Mouse (Mus musculus): ENCODE measurements at regions not wholly inside any gene's neighbourhood (a gene's known extent, or its start where the extent isn't known, plus 50 kb on each side); places are given as distances from the start of the nearest gene placed in this dataset.

- Histone ChIP-seq H3K9ac (ENCODE audit: low read depth, low read length, severe bottlenecking) (no peak overlapping the region), H3K4me1 (ENCODE audit: control insufficient read depth, insufficient read depth, low read length) (no peaks in the 10 kb centered on the region), H3K27me3 (ENCODE audit: control insufficient read depth, insufficient read depth, low read length) (no peaks in the 10 kb centered on the region), H3K36me3 (ENCODE audit: control insufficient read depth, insufficient read depth, low read length) (no peaks in the 10 kb centered on the region), H3K27ac (replicated peaks; ENCODE audit: low read depth, low read length) (no peak overlapping the region), H3K9me3 (ENCODE audit: control insufficient read depth, low read length) (no peaks in the 10 kb centered on the region), H3K4me2 (replicated peaks; ENCODE audit: low read depth, low read length, severe bottlenecking) (no peak overlapping the region), H3K4me3 (replicated peaks; ENCODE audit: low read length) (no peak overlapping the region)
- DNase-seq (ENCODE audit: low spot score) (no peak), ATAC-seq (ENCODE audit: low FRiP score, low read depth) (no peak)
- TF ChIP-seq POLR2A (IDR thresholded peaks at IDR 0.05; ENCODE audit: borderline replicate concordance, extremely low read depth, insufficient read depth, insufficient read length): no peak
- WGBS: 77% methylated on average over 5 of the region's 5 CpGs
Measured at GRCm38 (mm10) chr13:99632706-99633105, 116.4 kb upstream of the Map1b start.

- Histone ChIP-seq H3K4me3 (replicated peaks; ENCODE audit: low read length) (no peak overlapping the region), H3K27me3 (ENCODE audit: control insufficient read depth, insufficient read depth, low read length) (no peaks in the 10 kb centered on the region), H3K36me3 (ENCODE audit: control insufficient read depth, insufficient read depth, low read length) (no peaks in the 10 kb centered on the region), H3K4me2 (replicated peaks; ENCODE audit: low read depth, low read length, severe bottlenecking) (no peak overlapping the region), H3K9me3 (ENCODE audit: control insufficient read depth, low read length) (no peaks in the 10 kb centered on the region), H3K27ac (replicated peaks; ENCODE audit: low read depth, low read length) (no peak overlapping the region), H3K9ac (ENCODE audit: low read depth, low read length, severe bottlenecking) (no peak overlapping the region), H3K4me1 (ENCODE audit: control insufficient read depth, insufficient read depth, low read length) (no peaks in the 10 kb centered on the region)
- no peak for DNase-seq (ENCODE audit: low spot score)
- ATAC-seq (ENCODE audit: low FRiP score, low read depth): no peak
- no peak for TF ChIP-seq POLR2A (IDR thresholded peaks at IDR 0.05; ENCODE audit: borderline replicate concordance, extremely low read depth, insufficient read depth, insufficient read length)
- WGBS: 74% methylated on average over 3 of the region's 3 CpGs
Measured at GRCm38 (mm10) chr13:99630800-99631199, 114.5 kb upstream of the Map1b start.

DNA sequence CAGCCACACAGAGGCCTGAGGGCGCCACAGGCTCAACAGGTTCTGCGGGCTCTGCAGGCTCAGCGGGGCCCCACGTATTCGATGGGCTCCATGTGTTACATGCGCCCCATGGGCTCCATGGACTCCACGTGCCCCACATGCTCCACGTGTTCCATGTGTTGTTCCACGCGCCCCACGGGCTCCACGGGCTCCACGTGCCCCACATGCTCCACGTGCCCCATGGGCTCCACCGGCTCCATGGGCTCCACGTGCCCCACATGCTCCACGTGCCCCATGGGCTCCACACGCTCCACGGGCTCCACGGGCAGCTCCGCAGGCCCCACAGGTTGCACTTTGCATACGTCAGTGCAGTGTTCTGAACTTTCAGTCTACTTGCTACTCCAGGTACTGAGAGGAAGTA, 114.0 kb upstream of the Map1b start:
- ATAC-seq (ENCODE audit: low FRiP score, low read depth) (no peak), DNase-seq (ENCODE audit: low spot score) (no peak)
- Histone ChIP-seq H3K27ac (replicated peaks; ENCODE audit: low read depth, low read length) (no peak overlapping the region), H3K36me3 (ENCODE audit: control insufficient read depth, insufficient read depth, low read length) (no peaks in the 10 kb centered on the region), H3K9me3 (ENCODE audit: control insufficient read depth, low read length) (no peaks in the 10 kb centered on the region), H3K27me3 (ENCODE audit: control insufficient read depth, insufficient read depth, low read length) (no peaks in the 10 kb centered on the region), H3K4me1 (ENCODE audit: control insufficient read depth, insufficient read depth, low read length) (no peaks in the 10 kb centered on the region), H3K9ac (ENCODE audit: low read depth, low read length, severe bottlenecking) (no peak overlapping the region), H3K4me2 (replicated peaks; ENCODE audit: low read depth, low read length, severe bottlenecking) (no peak overlapping the region), H3K4me3 (replicated peaks; ENCODE audit: low read length) (no peak overlapping the region)
- 87% methylated on average over 18 of the region's 22 CpGs for WGBS
- no peak for TF ChIP-seq POLR2A (IDR thresholded peaks at IDR 0.05; ENCODE audit: borderline replicate concordance, extremely low read depth, insufficient read depth, insufficient read length)

- H3K9ac ChIP-seq (ENCODE audit: low read depth, low read length, severe bottlenecking): no peak overlapping the region
- no peaks in the 10 kb centered on the region for H3K9me3 ChIP-seq (ENCODE audit: control insufficient read depth, low read length)
- no peak overlapping the region for H3K27ac ChIP-seq (replicated peaks; ENCODE audit: low read depth, low read length)
- DNase-seq (ENCODE audit: low spot score) (peak; percentile 38), ATAC-seq (ENCODE audit: low FRiP score, low read depth) (peak; percentile 50; the same call in 1 of the 2 replicates)
- no peaks in the 10 kb centered on the region for H3K27me3 ChIP-seq (ENCODE audit: control insufficient read depth, insufficient read depth, low read length)
- no peaks in the 10 kb centered on the region for H3K36me3 ChIP-seq (ENCODE audit: control insufficient read depth, insufficient read depth, low read length)
- WGBS: 41% methylated on average over 4 of the region's 4 CpGs
- no peaks in the 10 kb centered on the region for H3K4me1 ChIP-seq (ENCODE audit: control insufficient read depth, insufficient read depth, low read length)
- no peak for TF ChIP-seq POLR2A (IDR thresholded peaks at IDR 0.05; ENCODE audit: borderline replicate concordance, extremely low read depth, insufficient read depth, insufficient read length)
- no peak overlapping the region for H3K4me3 ChIP-seq (replicated peaks; ENCODE audit: low read length)
- no peak overlapping the region for H3K4me2 ChIP-seq (replicated peaks; ENCODE audit: low read depth, low read length, severe bottlenecking)
Measured at GRCm38 (mm10) chr13:99625196-99625595, 108.9 kb upstream of the Map1b start.

- no peak overlapping the region for H3K9ac ChIP-seq (ENCODE audit: low read depth, low read length, severe bottlenecking)
- DNase-seq (ENCODE audit: low spot score) (peak; percentile 63), ATAC-seq (ENCODE audit: low FRiP score, low read depth) (peak; percentile 57; the same call in 1 of the 2 replicates)
- H3K27ac ChIP-seq (replicated peaks; ENCODE audit: low read depth, low read length): no peak overlapping the region
- no peaks in the 10 kb centered on the region for H3K36me3 ChIP-seq (ENCODE audit: control insufficient read depth, insufficient read depth, low read length)
- H3K4me3 ChIP-seq (replicated peaks; ENCODE audit: low read length): no peak overlapping the region
- no peak for TF ChIP-seq POLR2A (IDR thresholded peaks at IDR 0.05; ENCODE audit: borderline replicate concordance, extremely low read depth, insufficient read depth, insufficient read length)
- peaks cover 13% of the 10 kb centered on the region for H3K4me1 ChIP-seq (ENCODE audit: control insufficient read depth, insufficient read depth, low read length)
- H3K9me3 ChIP-seq (ENCODE audit: control insufficient read depth, low read length): no peaks in the 10 kb centered on the region
- no peaks in the 10 kb centered on the region for H3K27me3 ChIP-seq (ENCODE audit: control insufficient read depth, insufficient read depth, low read length)
- no peak overlapping the region for H3K4me2 ChIP-seq (replicated peaks; ENCODE audit: low read depth, low read length, severe bottlenecking)
- 38% methylated on average over 9 of the region's 9 CpGs for WGBS
Measured at GRCm38 (mm10) chr13:99618332-99618731, 102.0 kb upstream of the Map1b start.

GRCm38 (mm10) chr13:99617457-99617856, 101.1 kb upstream of the Map1b start:
- no peak overlapping the region for H3K9ac ChIP-seq (ENCODE audit: low read depth, low read length, severe bottlenecking)
- TF ChIP-seq POLR2A (IDR thresholded peaks at IDR 0.05; ENCODE audit: borderline replicate concordance, extremely low read depth, insufficient read depth, insufficient read length): no peak
- H3K4me2 ChIP-seq (replicated peaks; ENCODE audit: low read depth, low read length, severe bottlenecking): no peak overlapping the region
- no peak overlapping the region for H3K4me3 ChIP-seq (replicated peaks; ENCODE audit: low read length)
- DNase-seq (ENCODE audit: low spot score) (no peak), ATAC-seq (ENCODE audit: low FRiP score, low read depth) (no peak)
- H3K27ac ChIP-seq (replicated peaks; ENCODE audit: low read depth, low read length): no peak overlapping the region
- no peaks in the 10 kb centered on the region for H3K27me3 ChIP-seq (ENCODE audit: control insufficient read depth, insufficient read depth, low read length)
- H3K4me1 ChIP-seq (ENCODE audit: control insufficient read depth, insufficient read depth, low read length): peaks cover 13% of the 10 kb centered on the region
- H3K36me3 ChIP-seq (ENCODE audit: control insufficient read depth, insufficient read depth, low read length): no peaks in the 10 kb centered on the region
- WGBS: 22% methylated on average over 5 of the region's 5 CpGs
- no peaks in the 10 kb centered on the region for H3K9me3 ChIP-seq (ENCODE audit: control insufficient read depth, low read length)

Data from limb, embryonic 14.5 days (tissue).